Mouse (Mus musculus): ENCODE results near the gene Bcan. TPM values are rescaled to one million over a fixed set of nuclear protein-coding genes. Genes with fewer than 3 reads are reported as not detected.

The Bcan gene
- polyA plus RNA-seq, 1 experiment = 0.23 TPM

DNA sequence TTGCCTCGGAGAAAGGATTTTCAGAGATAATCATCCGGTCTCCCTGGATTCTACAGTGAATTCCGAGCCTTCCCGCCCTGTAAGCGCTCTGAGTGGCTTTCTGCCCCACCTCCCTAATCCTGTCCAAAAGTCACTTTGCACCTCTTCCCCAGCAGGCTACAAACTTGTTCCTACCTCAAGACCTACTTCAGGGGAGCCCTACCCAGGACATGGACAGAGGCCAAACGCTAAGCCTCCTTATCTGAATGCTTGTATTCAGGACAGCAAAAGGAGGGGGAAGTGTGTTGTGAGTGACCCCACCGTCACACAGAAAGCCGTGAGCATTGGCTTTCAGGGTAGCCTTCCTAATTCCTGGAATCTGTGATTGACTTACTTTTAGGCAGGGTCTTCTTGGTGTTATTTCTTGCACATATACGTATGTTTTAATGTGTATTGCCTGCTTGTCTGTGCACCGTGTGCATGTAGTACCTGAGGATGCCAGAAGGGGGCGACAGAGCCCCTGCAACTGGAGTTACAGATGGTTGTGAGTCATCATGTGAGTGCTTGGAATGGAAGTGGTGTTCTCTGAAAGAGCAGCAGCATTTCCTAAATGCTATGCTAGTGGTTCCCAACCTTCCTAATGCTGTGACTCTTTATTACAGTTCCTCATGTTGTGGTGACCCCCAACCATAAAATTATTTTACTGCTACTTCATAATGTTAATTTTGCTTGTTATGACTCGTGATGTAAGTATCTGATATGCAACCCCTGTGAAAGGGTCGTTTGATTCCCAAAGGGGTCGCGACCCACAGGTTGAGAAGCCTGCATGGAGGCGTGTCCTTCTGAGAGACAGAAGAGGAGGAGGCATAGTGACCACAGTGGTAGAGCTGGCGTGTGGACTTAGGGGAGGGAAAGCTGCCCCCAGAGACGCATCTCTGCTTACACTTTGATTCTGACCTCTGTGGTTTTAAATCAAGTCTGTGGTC, 6.1 kb upstream of the Bcan start:
- TF ChIP-seq CTCF (IDR thresholded peaks at IDR 0.05; ENCODE audit: control insufficient read depth, insufficient read depth, insufficient replicate concordance, low read depth, low read length) = peak; percentile 94; the same call in 1 of the 2 replicates
- no peak for TF ChIP-seq POLR2A (IDR thresholded peaks at IDR 0.05; ENCODE audit: control insufficient read depth, low read depth, low read length)
- Histone ChIP-seq H3K4me3 (ENCODE audit: control insufficient read depth, low read depth, low read length) (no peak overlapping the region), H3K4me1 (ENCODE audit: control insufficient read depth, insufficient read depth, low read length) (peaks cover 4% of the 10 kb centered on the region; the same call in 1 of the 2 replicates), H3K27ac (ENCODE audit: control insufficient read depth, insufficient read depth, low read depth, low read length) (no peak overlapping the region), H3K27me3 (ENCODE audit: control insufficient read depth, insufficient read depth, low read length) (no peaks in the 10 kb centered on the region), H3K36me3 (ENCODE audit: control insufficient read depth, insufficient read depth, low read length) (no peaks in the 10 kb centered on the region)

- no peak overlapping the region for H3K27ac ChIP-seq (ENCODE audit: control insufficient read depth, insufficient read depth, low read depth, low read length)
- peaks cover 4% of the 10 kb centered on the region; the same call in 1 of the 2 replicates for H3K27me3 ChIP-seq (ENCODE audit: control insufficient read depth, insufficient read depth, low read length)
- no peak overlapping the region for H3K4me3 ChIP-seq (ENCODE audit: control insufficient read depth, low read depth, low read length)
- no peak for TF ChIP-seq CTCF (IDR thresholded peaks at IDR 0.05; ENCODE audit: control insufficient read depth, insufficient read depth, insufficient replicate concordance, low read depth, low read length)
- no peak for TF ChIP-seq POLR2A (IDR thresholded peaks at IDR 0.05; ENCODE audit: control insufficient read depth, low read depth, low read length)
- no peaks in the 10 kb centered on the region for H3K36me3 ChIP-seq (ENCODE audit: control insufficient read depth, insufficient read depth, low read length)
- H3K4me1 ChIP-seq (ENCODE audit: control insufficient read depth, insufficient read depth, low read length) = peaks cover 20% of the 10 kb centered on the region
Observed at GRCm38 (mm10) chr3:88002291-88002976, 2.4 kb upstream of the Bcan start.

GRCm38 (mm10) chr3:88000816-88001595, 976 bp upstream of the Bcan start:
- no peak for TF ChIP-seq POLR2A (IDR thresholded peaks at IDR 0.05; ENCODE audit: control insufficient read depth, low read depth, low read length)
- H3K4me1 ChIP-seq (ENCODE audit: control insufficient read depth, insufficient read depth, low read length) = peaks cover 24% of the 10 kb centered on the region
- no peak overlapping the region for H3K27ac ChIP-seq (ENCODE audit: control insufficient read depth, insufficient read depth, low read depth, low read length)
- H3K36me3 ChIP-seq (ENCODE audit: control insufficient read depth, insufficient read depth, low read length) = no peaks in the 10 kb centered on the region
- no peak overlapping the region for H3K4me3 ChIP-seq (ENCODE audit: control insufficient read depth, low read depth, low read length)
- peaks cover 4% of the 10 kb centered on the region; the same call in 1 of the 2 replicates for H3K27me3 ChIP-seq (ENCODE audit: control insufficient read depth, insufficient read depth, low read length)

DNA sequence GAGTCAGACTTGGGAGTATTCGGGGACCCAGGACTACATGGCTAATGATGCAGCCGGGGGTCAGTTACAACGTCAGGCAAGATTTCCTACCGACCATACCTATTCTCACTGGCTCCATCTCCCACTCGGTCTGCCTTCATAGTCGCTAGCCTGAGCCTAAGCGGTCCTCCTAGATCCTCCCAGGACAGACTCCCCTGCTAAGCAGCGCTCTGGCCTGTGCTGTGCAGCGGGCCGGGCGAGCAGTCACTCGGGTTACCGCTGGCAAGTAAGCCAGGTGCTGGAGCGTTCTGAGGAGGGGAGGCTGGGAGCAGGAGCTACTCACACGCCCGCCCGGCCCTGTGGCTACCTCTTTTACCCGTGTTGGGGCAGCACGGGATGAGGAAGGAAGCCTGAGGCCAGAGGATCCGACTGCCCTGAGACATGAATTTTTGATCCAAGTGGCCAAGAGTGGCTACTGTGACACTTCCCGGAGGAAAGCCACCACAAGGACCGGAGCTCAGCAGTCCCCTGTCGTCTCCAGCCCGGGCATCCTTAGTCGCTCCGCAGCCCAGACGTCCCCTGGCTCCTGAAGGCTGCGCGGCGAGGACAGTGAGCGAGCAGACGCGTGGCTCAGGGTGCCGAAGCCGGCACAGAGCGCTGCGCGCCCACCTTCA, 661 bp downstream of the Bcan start:
- Histone ChIP-seq H3K36me3 (ENCODE audit: control insufficient read depth, insufficient read depth, low read length) (no peaks in the 10 kb centered on the region), H3K27me3 (ENCODE audit: control insufficient read depth, insufficient read depth, low read length) (peaks cover 4% of the 10 kb centered on the region; the same call in 1 of the 2 replicates), H3K4me3 (ENCODE audit: control insufficient read depth, low read depth, low read length) (peak overlapping the region; percentile 51), H3K4me1 (ENCODE audit: control insufficient read depth, insufficient read depth, low read length) (peaks cover 24% of the 10 kb centered on the region), H3K27ac (ENCODE audit: control insufficient read depth, insufficient read depth, low read depth, low read length) (no peak overlapping the region)
- TF ChIP-seq CTCF (IDR thresholded peaks at IDR 0.05; ENCODE audit: control insufficient read depth, insufficient read depth, insufficient replicate concordance, low read depth, low read length) = no peak
- no peak for TF ChIP-seq POLR2A (IDR thresholded peaks at IDR 0.05; ENCODE audit: control insufficient read depth, low read depth, low read length)

GRCm38 (mm10) chr3:87998747-87999146, 1.3 kb downstream of the Bcan start:
- no peak overlapping the region for H3K4me3 ChIP-seq (ENCODE audit: control insufficient read depth, low read depth, low read length)
- H3K36me3 ChIP-seq (ENCODE audit: control insufficient read depth, insufficient read depth, low read length) = no peaks in the 10 kb centered on the region
- H3K4me1 ChIP-seq (ENCODE audit: control insufficient read depth, insufficient read depth, low read length) = peaks cover 24% of the 10 kb centered on the region
- H3K27me3 ChIP-seq (ENCODE audit: control insufficient read depth, insufficient read depth, low read length) = peaks cover 4% of the 10 kb centered on the region; the same call in 1 of the 2 replicates
- TF ChIP-seq POLR2A (IDR thresholded peaks at IDR 0.05; ENCODE audit: control insufficient read depth, low read depth, low read length) (no peak), CTCF (IDR thresholded peaks at IDR 0.05; ENCODE audit: control insufficient read depth, insufficient read depth, insufficient replicate concordance, low read depth, low read length) (no peak)
- no peak overlapping the region for H3K27ac ChIP-seq (ENCODE audit: control insufficient read depth, insufficient read depth, low read depth, low read length)

DNA sequence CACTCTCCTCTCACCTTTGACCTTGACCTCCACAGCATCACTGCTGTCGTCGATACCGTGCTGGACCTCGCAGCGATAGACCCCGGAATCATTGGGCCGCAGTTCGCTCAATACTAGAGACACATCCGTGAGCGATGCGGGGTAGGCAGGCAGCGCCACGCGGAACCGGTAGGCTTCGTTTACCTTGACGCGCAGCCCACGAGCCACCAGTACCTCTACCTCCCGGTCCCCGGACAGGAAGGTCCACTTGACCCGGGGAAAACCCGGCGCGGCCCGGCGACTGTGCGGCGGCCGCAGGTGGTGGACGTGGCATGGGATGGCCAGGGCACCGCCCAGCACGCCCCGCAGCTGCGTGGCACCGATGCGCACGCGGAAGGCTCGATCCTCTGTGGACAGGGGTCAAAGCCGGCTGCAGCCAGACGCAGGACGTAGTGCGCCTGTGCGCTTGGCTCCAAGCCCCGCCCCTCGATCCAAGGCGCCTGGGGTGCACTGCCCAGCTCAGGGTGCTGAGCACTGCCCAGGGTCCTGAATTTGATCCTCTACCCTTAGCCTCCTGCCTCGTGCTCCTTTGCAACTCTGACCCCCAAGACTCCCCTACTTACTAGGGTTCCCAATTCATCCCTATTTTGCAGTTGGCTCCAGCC, 2.9 kb downstream of the Bcan start:
- peak overlapping the region; percentile 14; the same call in 1 of the 2 replicates for H3K4me3 ChIP-seq (ENCODE audit: control insufficient read depth, low read depth, low read length)
- H3K27ac ChIP-seq (ENCODE audit: control insufficient read depth, insufficient read depth, low read depth, low read length) = no peak overlapping the region
- no peak for TF ChIP-seq POLR2A (IDR thresholded peaks at IDR 0.05; ENCODE audit: control insufficient read depth, low read depth, low read length)
- no peak for TF ChIP-seq CTCF (IDR thresholded peaks at IDR 0.05; ENCODE audit: control insufficient read depth, insufficient read depth, insufficient replicate concordance, low read depth, low read length)
- no peaks in the 10 kb centered on the region for H3K36me3 ChIP-seq (ENCODE audit: control insufficient read depth, insufficient read depth, low read length)
- peaks cover 4% of the 10 kb centered on the region; the same call in 1 of the 2 replicates for H3K27me3 ChIP-seq (ENCODE audit: control insufficient read depth, insufficient read depth, low read length)
- peaks cover 24% of the 10 kb centered on the region for H3K4me1 ChIP-seq (ENCODE audit: control insufficient read depth, insufficient read depth, low read length)
